Mouse (Mus musculus): ENCODE measurements at regions not wholly inside any gene's neighbourhood (a gene's known extent, or its start where the extent isn't known, plus 50 kb on each side); places are given as distances from the start of the nearest gene placed in this dataset.

DNA sequence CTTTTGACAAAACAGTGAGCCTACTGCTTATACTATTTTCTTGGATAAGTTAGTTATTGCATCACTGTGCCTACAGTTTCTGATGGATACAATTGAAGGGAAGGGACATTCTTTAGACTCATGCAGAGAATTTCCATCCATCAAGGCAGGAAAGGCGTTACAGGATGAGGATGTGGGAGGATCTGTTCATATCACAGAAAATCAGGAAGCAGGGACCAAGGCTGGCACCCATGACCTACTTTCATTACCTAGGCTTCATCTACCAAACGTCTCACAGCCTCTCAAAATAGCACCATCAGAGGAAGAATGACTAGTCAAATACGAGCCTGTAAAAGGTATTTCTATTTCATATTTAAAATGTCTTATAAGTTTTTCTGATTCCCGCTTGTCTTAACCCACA, 56.4 kb downstream of the Fam181b start:
- DNase-seq (ENCODE audit: low read depth, low spot score), result peak; percentile 1

- DNase-seq (ENCODE audit: low read depth, low spot score), result peak; percentile 7
Measured at GRCm38 (mm10) chr7:93147379-93147778, 67.7 kb downstream of the Fam181b start.

- DNase-seq (ENCODE audit: low read depth, low spot score), result no peak
Measured at GRCm38 (mm10) chr7:93151321-93151720, 71.7 kb downstream of the Fam181b start.

DNA sequence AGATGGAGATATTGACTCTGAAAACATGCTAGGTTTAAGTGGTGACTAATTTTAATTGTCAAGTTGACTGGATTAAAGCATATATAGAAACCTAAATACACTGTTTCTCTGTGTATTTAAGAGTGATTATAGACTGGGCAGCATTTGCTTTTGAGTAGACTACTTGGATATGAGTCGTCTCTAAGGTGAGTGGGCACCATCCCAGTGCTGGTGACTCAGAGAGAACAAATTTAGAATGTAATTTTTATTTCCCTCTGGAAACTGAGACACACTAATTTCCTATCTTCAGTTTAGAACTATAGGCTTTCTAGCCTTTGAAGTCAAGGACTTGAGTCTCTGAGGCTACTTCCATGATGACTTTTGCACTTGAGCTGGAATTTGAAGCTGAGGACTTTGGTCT, 117.4 kb downstream of the Fam181b start:
- DNase-seq (ENCODE audit: low read depth, low spot score), result peak; percentile 76

All from brain, adult 2 months (tissue).